Mouse (Mus musculus) heart, postnatal 4 days (tissue): ENCODE results near the gene Maats1. TPM values are rescaled to one million over a fixed set of nuclear protein-coding genes. Genes with fewer than 3 reads are reported as not detected.

ENCODE experiments used
- total RNA-seq, 2 experiments: library from RNA; stranded (reverse); gene quantifications; 2 replicates each; pipeline ENCODE4 v1.2.3; 2021

The Maats1 gene
- total RNA-seq, 2 experiments from 2014 or later: 0.09 TPM; not detected in 1

Other genes with a start within 250 kb of the Maats1 start
- not detected for gene Nr1i2, start 47.3 kb downstream of the Maats1 start, total RNA-seq
- 100 to 1,000 TPM; 203 to 222 TPM for gene Cox17, start 4.8 kb upstream of the Maats1 start, total RNA-seq
- 1 to 10 TPM; 1.1 to 1.6 TPM for gene Gm21987, start 4.9 kb upstream of the Maats1 start, total RNA-seq
- gene Popdc2, start 20.1 kb upstream of the Maats1 start, total RNA-seq: 100 to 1,000 TPM; 764 to 831 TPM
- 1 to 10 TPM; 5.8 to 5.9 TPM for gene Pla1a, start 91.0 kb upstream of the Maats1 start, total RNA-seq
- gene Adprh, start 110.6 kb upstream of the Maats1 start, total RNA-seq: 10 to 100 TPM; 34.1 to 35.3 TPM
- gene Cd80, start 113.4 kb upstream of the Maats1 start, total RNA-seq: under 1 TPM; 0.26 to 0.27 TPM
- gene Timmdc1, start 180.5 kb upstream of the Maats1 start, total RNA-seq: 10 to 100 TPM; 56.8 to 58.2 TPM
- 10 to 100 TPM; 14.0 to 15.4 TPM for gene Poglut1, start 208.1 kb upstream of the Maats1 start, total RNA-seq
- 10 to 100 TPM; 31.2 to 33.6 TPM for gene Tmem39a, start 216.6 kb upstream of the Maats1 start, total RNA-seq